Mouse (Mus musculus) left cerebral cortex, postnatal 36 days (tissue): Measurements from ENCODE around the gene Bpifc. TPM values are rescaled to one million over a fixed set of nuclear protein-coding genes. Genes with fewer than 3 reads are reported as not detected.

Source experiments
- total RNA-seq, 2 experiments: library from RNA; stranded (reverse); gene quantifications; 2 replicates each; pipeline ENCODE4 v1.2.3; 2021

The Bpifc gene
- total RNA-seq, 2 experiments from 2014 or later, result 0.14 to 0.15 TPM

Other genes with a start within 250 kb of the Bpifc start
- 10 to 100 TPM; 18.0 to 18.8 TPM for gene Pwp1, start 182.4 kb downstream of the Bpifc start, total RNA-seq
- gene Prdm4, start 94.8 kb downstream of the Bpifc start, total RNA-seq, result 10 to 100 TPM; 24.0 to 27.0 TPM
- under 1 TPM in 1 of 2 experiments, not detected in 1; 0.32 TPM for gene Ascl4, start 84.2 kb downstream of the Bpifc start, total RNA-seq
- gene Rtcb, start 54.1 kb downstream of the Bpifc start, total RNA-seq, result 100 to 1,000 TPM in 1 of 2 experiments, 10 to 100 TPM in 1; 97.6 to 107 TPM
- gene Fbxo7, start 10.1 kb upstream of the Bpifc start, total RNA-seq, result 10 to 100 TPM; 25.5 to 29.0 TPM